Mouse (Mus musculus): ENCODE data around the gene Slc1a2.

DNA sequence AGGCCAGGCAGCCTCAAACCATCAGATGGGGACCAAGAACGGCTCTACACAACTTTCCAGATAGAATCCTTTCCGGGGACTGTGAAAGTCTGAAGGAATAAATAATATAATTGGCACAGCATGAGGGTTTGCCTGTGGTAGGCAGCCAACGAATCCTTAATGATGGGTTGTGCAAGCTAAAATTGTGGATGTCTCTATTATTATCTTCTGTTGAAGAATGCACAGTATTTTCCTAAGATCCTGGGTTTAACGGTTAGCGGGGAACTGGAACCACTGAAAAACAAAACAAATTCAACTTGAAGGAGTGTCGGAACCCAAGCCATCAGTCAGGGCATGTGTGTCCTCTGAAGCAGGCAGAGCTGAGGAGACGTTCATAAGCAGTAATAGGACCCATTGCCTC is 124.3 kb downstream of the Slc1a2 start:
- no peak for TF ChIP-seq POLR2A (IDR thresholded peaks at IDR 0.05; ENCODE audit: extremely low read depth, insufficient read depth, low read length)
- no peak for TF ChIP-seq CTCF (IDR thresholded peaks at IDR 0.05; ENCODE audit: low read depth, low read length)

Data from liver, adult 2 months (tissue).